Mouse (Mus musculus) limb, embryonic 15.5 days (tissue): ENCODE results near the gene Sptbn2. TPM values are rescaled to one million over a fixed set of nuclear protein-coding genes. Genes with fewer than 3 reads are reported as not detected.

Experiments
- ATAC-seq: fragments of 200-750 bp; cut with Nextera tagmentation; 2 replicates; pipeline ENCODE4 v1.8.0; 2017; ENCODE audit warnings: low read depth, moderate TSS enrichment; ENCODE audit not compliant: insufficient number of reproducible peaks, low FRiP score, low TSS enrichment
- H3K27ac ChIP-seq: fragments of 300-500 bp; sonication (generic); 2 replicates; pipeline ENCODE4 v1.5.1; 2015; ENCODE audit warnings: moderate library complexity, mild to moderate bottlenecking, inconsistent platforms
- H3K27me3 ChIP-seq: fragments of 300-500 bp; sonication (generic); 2 replicates; pipeline ENCODE4 v1.6.1; 2015; ENCODE audit warnings: inconsistent platforms
- H3K36me3 ChIP-seq: fragments of 300-500 bp; sonication (generic); 2 replicates; pipeline ENCODE4 v1.6.1; 2015; ENCODE audit warnings: inconsistent platforms
- H3K4me1 ChIP-seq: fragments of 300-500 bp; sonication (generic); 2 replicates; pipeline ENCODE4 v1.6.1; 2015; ENCODE audit warnings: inconsistent platforms
- H3K4me2 ChIP-seq: fragments of 300-500 bp; sonication (generic); 2 replicates; pipeline ENCODE4 v1.6.1; 2015; ENCODE audit warnings: mild to moderate bottlenecking, inconsistent platforms
- H3K4me3 ChIP-seq: fragments of 300-500 bp; sonication (generic); 2 replicates; pipeline ENCODE4 v1.5.1; 2015; ENCODE audit warnings: mild to moderate bottlenecking, inconsistent platforms
- H3K9ac ChIP-seq: fragments of 300-500 bp; sonication (generic); 2 replicates; pipeline ENCODE4 v1.6.1; 2015; ENCODE audit warnings: inconsistent platforms
- H3K9me3 ChIP-seq: fragments of 300-500 bp; sonication (generic); 2 replicates; pipeline ENCODE4 v1.6.1; 2016; ENCODE audit warnings: inconsistent platforms
- WGBS: fragments of 180-500 bp; shearing (Covaris S2); methylation state at CpG from one replicate; pipeline ENCODE4 v1.1.7; 2015; 5-methylcytosine and 5-hydroxymethylcytosine counted together
- polyA plus RNA-seq: library from polyadenylated mRNA; unstranded; fragments of >200 nt; fragmentation: Nextera tagmentation; extraction: Ambion mirVana; gene quantifications from 2 replicates; pipeline ENCODE4 v1.2.1, GENCODE M21; 2015

Sptbn2 gene
- polyA plus RNA-seq, 1 experiment from 2014 or later: 5.5 TPM

DNA sequence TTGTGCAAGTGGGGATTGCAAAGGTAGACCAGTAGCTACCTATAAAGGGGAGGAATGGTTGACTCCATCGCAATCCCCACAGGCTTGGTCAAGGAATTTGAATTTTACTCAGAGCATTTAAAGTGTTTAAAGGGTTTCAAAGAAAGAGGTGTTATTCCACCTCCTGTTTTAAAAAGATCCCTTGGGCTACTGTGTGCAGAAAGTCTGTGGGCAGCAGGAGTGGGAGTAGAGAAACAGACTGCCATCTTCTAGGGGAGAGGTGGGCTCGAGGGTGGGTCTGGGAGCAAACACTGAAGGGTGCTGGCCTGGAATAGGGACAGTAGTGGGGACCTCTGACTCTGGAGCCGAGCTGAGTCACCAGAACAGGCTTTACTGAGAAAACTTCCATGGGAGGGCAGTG is 22.1 kb downstream of the Sptbn2 start:
- H3K27me3 ChIP-seq: no peaks in the 10 kb centered on the region
- H3K36me3 ChIP-seq: peaks cover 2% of the 10 kb centered on the region; the same call in 1 of the 2 replicates
- no peak overlapping the region for H3K4me2 ChIP-seq
- ATAC-seq: no peak
- H3K4me1 ChIP-seq: no peaks in the 10 kb centered on the region
- no peak overlapping the region for H3K9ac ChIP-seq
- no peaks in the 10 kb centered on the region for H3K9me3 ChIP-seq
- H3K4me3 ChIP-seq: no peak overlapping the region
- H3K27ac ChIP-seq: no peak overlapping the region
- 78% methylated on average over 3 of the region's 3 CpGs for WGBS

DNA sequence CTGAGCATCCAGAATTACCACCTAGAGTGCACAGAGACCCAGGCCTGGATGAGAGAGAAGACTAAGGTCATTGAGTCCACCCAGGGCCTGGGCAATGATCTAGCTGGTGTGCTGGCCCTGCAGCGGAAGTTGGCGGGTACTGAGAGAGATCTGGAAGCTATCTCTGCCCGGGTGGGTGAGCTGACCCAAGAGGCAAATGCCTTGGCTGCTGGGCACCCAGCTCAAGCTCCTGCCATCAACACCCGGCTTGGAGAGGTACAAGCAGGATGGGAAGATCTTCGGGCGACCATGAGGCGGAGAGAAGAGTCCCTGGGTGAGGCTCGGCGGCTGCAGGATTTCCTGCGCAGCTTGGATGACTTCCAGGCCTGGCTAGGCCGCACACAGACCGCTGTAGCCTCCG is 26.9 kb downstream of the Sptbn2 start:
- no peaks in the 10 kb centered on the region for H3K4me1 ChIP-seq
- H3K27ac ChIP-seq: no peak overlapping the region
- H3K9me3 ChIP-seq: no peaks in the 10 kb centered on the region
- peaks cover 4% of the 10 kb centered on the region; the same call in 1 of the 2 replicates for H3K36me3 ChIP-seq
- ATAC-seq: no peak
- H3K4me3 ChIP-seq: no peak overlapping the region
- no peak overlapping the region for H3K9ac ChIP-seq
- no peaks in the 10 kb centered on the region for H3K27me3 ChIP-seq
- H3K4me2 ChIP-seq: no peak overlapping the region
- WGBS: 86% methylated on average over 13 of the region's 13 CpGs

DNA sequence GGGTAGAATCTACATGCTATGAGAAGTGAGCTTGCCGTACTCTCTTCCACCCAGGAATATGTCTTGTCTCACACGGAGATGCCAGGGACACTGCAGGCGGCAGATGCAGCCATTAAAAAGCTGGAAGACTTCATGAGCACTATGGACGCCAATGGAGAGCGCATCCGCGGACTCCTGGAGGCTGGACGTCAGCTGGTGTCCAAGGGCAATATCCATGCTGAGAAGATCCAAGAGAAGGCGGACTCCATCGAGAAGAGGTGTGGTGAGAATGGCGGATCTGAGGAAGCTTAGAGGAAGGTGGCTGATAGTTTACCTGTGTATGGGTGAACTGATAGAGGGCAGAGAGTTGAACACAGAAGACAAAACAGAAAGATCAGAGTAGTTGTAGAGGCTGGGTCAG is 28.1 kb downstream of the Sptbn2 start:
- Histone ChIP-seq H3K27ac (no peak overlapping the region), H3K36me3 (peaks cover 4% of the 10 kb centered on the region; the same call in 1 of the 2 replicates), H3K9me3 (no peaks in the 10 kb centered on the region), H3K27me3 (no peaks in the 10 kb centered on the region), H3K4me1 (no peaks in the 10 kb centered on the region), H3K4me3 (no peak overlapping the region), H3K9ac (no peak overlapping the region), H3K4me2 (no peak overlapping the region)
- 90% methylated on average over 11 of the region's 11 CpGs for WGBS
- ATAC-seq: no peak

DNA sequence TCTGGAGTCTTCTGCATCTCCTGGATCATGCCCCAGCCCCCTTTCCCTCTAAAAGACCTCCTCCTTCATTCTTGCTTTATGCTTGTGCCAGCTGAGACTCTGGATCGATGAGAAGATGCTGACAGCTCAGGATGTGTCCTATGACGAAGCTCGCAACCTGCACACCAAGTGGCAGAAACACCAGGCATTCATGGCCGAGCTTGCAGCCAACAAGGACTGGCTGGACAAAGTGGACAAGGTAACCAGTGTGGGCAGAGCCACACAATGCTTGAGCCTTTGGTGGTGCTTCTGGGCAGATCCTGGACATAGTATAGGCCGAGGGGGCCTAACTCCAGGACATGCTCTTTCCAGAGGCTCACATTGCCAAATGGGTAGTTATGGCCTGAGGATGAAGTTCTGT is 28.8 kb downstream of the Sptbn2 start:
- H3K9ac ChIP-seq: no peak overlapping the region
- no peaks in the 10 kb centered on the region for H3K4me1 ChIP-seq
- no peaks in the 10 kb centered on the region for H3K27me3 ChIP-seq
- H3K27ac ChIP-seq: no peak overlapping the region
- H3K36me3 ChIP-seq: peaks cover 4% of the 10 kb centered on the region; the same call in 1 of the 2 replicates
- WGBS: 91% methylated on average over 5 of the region's 5 CpGs
- H3K4me3 ChIP-seq: no peak overlapping the region
- H3K4me2 ChIP-seq: no peak overlapping the region
- no peak for ATAC-seq
- no peaks in the 10 kb centered on the region for H3K9me3 ChIP-seq

DNA sequence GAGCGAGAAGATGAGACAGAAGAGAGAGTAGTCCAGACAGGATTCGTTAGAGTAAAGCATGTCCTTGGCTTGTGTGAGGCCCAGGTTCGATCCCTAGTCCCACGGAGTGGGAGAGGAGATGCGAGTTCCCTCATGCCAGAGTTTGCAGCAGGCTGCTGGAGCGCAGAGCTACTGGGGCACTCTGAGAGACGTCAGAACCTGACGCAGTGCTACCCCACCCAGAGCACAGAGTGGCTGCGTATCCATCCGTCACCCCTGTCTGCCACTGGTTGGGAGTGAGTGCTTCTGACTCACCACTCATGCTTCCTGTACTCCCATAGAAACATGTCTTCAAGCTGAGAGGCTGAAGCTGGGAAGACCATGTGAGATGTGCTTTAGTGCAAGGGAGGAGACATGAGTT is 30.5 kb downstream of the Sptbn2 start:
- Histone ChIP-seq H3K27me3 (no peaks in the 10 kb centered on the region), H3K4me2 (no peak overlapping the region), H3K4me3 (no peak overlapping the region), H3K27ac (no peak overlapping the region), H3K36me3 (peaks cover 4% of the 10 kb centered on the region; the same call in 1 of the 2 replicates), H3K9me3 (no peaks in the 10 kb centered on the region), H3K4me1 (peaks cover 5% of the 10 kb centered on the region), H3K9ac (no peak overlapping the region)
- no peak for ATAC-seq
- 76% methylated on average over 10 of the region's 10 CpGs for WGBS

DNA sequence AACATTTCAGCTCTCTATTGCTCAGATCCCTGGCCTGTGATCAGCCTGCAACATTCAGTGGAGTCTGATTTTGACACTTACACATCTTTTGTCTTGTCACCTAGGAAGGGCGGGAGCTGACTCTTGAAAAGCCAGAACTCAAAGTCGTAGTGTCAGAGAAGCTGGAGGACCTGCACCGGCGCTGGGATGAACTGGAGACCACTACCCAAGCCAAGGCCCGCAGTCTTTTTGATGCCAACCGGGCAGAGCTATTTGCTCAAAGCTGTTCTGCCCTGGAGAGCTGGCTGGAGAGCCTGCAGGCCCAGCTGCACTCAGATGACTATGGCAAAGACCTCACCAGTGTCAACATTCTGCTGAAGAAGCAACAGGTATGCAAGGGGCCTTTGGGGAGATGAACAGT is 31.3 kb downstream of the Sptbn2 start:
- no peak overlapping the region for H3K4me2 ChIP-seq
- no peak for ATAC-seq
- peaks cover 5% of the 10 kb centered on the region; the same call in 1 of the 2 replicates for H3K36me3 ChIP-seq
- no peak overlapping the region for H3K4me3 ChIP-seq
- no peaks in the 10 kb centered on the region for H3K27me3 ChIP-seq
- no peak overlapping the region for H3K27ac ChIP-seq
- no peaks in the 10 kb centered on the region for H3K9me3 ChIP-seq
- H3K9ac ChIP-seq: no peak overlapping the region
- peaks cover 5% of the 10 kb centered on the region for H3K4me1 ChIP-seq
- WGBS: 90% methylated on average over 6 of the region's 6 CpGs

DNA sequence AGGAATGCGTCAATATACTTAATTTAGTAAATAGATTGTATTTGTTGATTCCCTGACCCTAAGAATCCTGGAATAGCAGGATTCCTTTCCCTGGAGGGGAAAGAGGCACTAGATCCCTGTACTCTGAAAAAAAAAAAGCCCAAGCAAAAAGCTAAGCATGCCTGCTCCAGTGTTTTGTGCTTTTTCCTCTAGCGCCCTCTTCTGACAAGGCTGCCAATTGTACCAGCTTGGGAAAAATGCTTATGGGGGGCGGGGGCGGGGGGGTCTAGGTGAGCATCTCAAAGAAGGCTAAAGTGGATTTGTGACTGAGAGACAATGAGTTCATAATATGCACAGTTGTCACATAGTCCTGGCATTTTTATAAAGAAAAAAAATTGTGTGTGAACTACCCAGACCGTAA is 32.6 kb downstream of the Sptbn2 start:
- H3K27me3 ChIP-seq: no peaks in the 10 kb centered on the region
- no peak for ATAC-seq
- H3K4me2 ChIP-seq: no peak overlapping the region
- no peak overlapping the region for H3K9ac ChIP-seq
- no peak overlapping the region for H3K27ac ChIP-seq
- H3K4me1 ChIP-seq: peaks cover 5% of the 10 kb centered on the region
- WGBS: 40% methylated on average over 5 of the region's 5 CpGs
- H3K9me3 ChIP-seq: no peaks in the 10 kb centered on the region
- H3K4me3 ChIP-seq: no peak overlapping the region
- H3K36me3 ChIP-seq: 0 out of 2 replicates have a peak, but pooled peaks cover 4% of the 10 kb centered on the region

DNA sequence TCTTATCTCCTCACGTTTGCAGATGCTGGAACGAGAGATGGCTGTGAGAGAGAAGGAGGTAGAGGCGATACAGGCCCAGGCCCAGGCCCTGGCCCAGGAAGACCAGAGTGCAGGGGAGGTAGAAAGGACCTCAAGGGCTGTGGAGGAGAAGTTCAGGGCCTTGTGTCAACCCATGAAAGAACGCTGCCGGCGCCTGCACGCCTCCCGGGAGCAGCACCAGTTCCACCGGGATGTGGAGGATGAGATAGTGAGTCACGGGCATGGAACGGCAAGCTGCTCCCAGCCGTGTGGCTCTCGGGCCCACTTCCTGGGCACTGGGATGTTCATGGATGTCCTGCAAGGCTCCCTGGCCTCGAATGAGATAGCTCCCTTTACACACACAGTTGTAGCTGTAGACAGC is 33.1 kb downstream of the Sptbn2 start:
- H3K27me3 ChIP-seq: no peaks in the 10 kb centered on the region
- no peak for ATAC-seq
- WGBS: 78% methylated on average over 14 of the region's 14 CpGs
- no peak overlapping the region for H3K4me2 ChIP-seq
- 0 out of 2 replicates have a peak, but pooled peaks cover 4% of the 10 kb centered on the region for H3K36me3 ChIP-seq
- H3K4me1 ChIP-seq: peaks cover 5% of the 10 kb centered on the region
- H3K9me3 ChIP-seq: no peaks in the 10 kb centered on the region
- no peak overlapping the region for H3K4me3 ChIP-seq
- H3K27ac ChIP-seq: no peak overlapping the region
- H3K9ac ChIP-seq: no peak overlapping the region

DNA sequence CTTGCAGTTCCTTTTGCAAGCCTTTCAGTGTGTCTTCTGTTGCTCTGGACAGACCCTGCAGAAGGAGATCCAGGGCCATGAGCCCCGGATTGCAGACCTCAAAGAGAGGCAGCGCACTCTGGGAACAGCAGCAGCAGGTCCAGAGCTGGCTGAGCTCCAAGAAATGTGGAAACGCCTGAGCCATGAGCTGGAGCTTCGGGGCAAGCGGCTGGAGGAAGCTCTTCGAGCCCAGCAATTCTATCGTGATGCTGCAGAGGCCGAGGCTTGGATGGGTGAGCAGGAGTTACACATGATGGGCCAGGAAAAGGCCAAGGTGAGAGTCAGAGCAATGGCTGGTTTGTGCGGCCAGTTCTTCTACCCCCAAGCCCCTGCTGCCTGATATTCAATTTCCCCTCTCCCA is 34.1 kb downstream of the Sptbn2 start:
- H3K9ac ChIP-seq: no peak overlapping the region
- H3K4me3 ChIP-seq: no peak overlapping the region
- H3K36me3 ChIP-seq: 0 out of 2 replicates have a peak, but pooled peaks cover 4% of the 10 kb centered on the region
- no peaks in the 10 kb centered on the region for H3K27me3 ChIP-seq
- no peak overlapping the region for H3K4me2 ChIP-seq
- H3K4me1 ChIP-seq: peaks cover 5% of the 10 kb centered on the region
- ATAC-seq: no peak
- no peak overlapping the region for H3K27ac ChIP-seq
- 56% methylated on average over 9 of the region's 9 CpGs for WGBS
- no peaks in the 10 kb centered on the region for H3K9me3 ChIP-seq

DNA sequence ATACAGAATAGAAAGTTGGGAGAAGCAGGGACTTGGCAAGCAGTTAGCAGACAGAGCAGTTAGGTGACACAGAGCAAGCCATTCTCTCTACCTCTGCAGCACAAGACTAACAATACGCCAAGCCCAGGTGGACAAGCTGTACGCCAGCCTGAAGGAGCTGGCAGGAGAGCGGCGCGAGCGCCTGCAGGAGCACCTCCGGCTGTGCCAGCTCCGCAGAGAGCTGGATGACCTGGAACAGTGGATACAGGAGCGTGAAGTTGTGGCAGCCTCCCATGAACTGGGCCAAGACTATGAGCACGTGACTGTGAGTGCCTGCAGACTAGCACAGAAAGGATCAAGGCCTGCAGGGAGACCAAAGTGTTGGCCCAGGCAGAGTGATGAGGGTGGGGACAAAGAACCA is 34.7 kb downstream of the Sptbn2 start:
- no peaks in the 10 kb centered on the region for H3K27me3 ChIP-seq
- no peak overlapping the region for H3K4me2 ChIP-seq
- no peak overlapping the region for H3K9ac ChIP-seq
- H3K36me3 ChIP-seq: 0 out of 2 replicates have a peak, but pooled peaks cover 4% of the 10 kb centered on the region
- WGBS: 91% methylated on average over 10 of the region's 10 CpGs
- no peak overlapping the region for H3K4me3 ChIP-seq
- H3K4me1 ChIP-seq: peaks cover 5% of the 10 kb centered on the region
- H3K27ac ChIP-seq: no peak overlapping the region
- no peaks in the 10 kb centered on the region for H3K9me3 ChIP-seq
- ATAC-seq: no peak

DNA sequence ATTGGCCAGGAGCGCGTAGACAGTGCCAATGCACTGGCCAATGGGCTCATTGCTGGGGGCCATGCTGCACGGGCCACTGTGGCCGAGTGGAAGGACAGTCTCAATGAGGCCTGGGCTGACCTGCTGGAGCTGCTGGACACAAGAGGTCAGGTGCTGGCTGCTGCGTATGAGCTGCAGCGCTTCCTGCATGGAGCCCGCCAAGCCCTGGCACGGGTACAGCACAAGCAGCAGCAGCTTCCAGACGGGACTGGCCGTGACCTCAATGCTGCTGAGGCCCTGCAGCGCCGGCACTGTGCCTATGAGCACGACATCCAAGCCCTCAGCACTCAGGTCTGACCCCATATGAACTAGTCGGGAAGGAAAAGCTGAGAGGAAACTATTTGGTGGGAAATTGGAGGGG is 35.6 kb downstream of the Sptbn2 start:
- H3K4me3 ChIP-seq: no peak overlapping the region
- no peak overlapping the region for H3K27ac ChIP-seq
- 0 out of 2 replicates have a peak, but pooled peaks cover 4% of the 10 kb centered on the region for H3K36me3 ChIP-seq
- peaks cover 5% of the 10 kb centered on the region for H3K4me1 ChIP-seq
- 84% methylated on average over 14 of the region's 14 CpGs for WGBS
- no peak overlapping the region for H3K4me2 ChIP-seq
- ATAC-seq: no peak
- H3K27me3 ChIP-seq: no peaks in the 10 kb centered on the region
- no peak overlapping the region for H3K9ac ChIP-seq
- H3K9me3 ChIP-seq: no peaks in the 10 kb centered on the region

DNA sequence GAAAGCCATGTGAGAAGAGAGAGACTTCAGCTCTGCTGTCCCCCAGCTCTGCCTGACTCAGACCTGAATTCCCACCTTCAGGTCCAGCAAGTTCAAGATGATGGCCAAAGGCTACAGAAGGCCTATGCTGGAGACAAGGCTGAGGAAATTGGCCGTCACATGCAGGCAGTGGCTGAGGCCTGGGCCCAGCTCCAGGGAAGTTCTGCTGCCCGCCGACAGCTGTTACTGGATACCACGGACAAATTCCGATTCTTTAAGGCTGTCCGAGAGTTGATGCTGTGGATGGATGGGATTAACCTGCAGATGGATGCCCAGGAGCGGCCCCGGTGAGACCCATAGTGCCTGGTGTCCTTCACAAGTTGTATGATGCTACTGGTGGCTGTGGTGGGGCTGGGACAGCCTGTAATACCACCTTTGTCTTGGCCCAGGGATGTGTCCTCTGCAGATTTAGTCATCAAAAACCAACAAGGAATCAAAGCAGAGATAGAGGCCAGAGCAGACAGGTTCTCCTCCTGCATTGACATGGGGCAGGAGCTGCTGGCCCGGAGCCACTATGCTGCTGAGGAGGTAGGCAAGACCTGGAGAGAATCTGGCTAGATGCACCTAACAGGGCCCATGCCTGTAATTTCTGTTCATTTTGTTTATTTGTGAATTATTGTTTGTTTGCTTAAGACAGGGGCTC is 36.8 kb downstream of the Sptbn2 start:
- H3K9me3 ChIP-seq: no peaks in the 10 kb centered on the region
- no peaks in the 10 kb centered on the region for H3K27me3 ChIP-seq
- ATAC-seq: no peak
- no peak overlapping the region for H3K27ac ChIP-seq
- H3K4me1 ChIP-seq: peaks cover 5% of the 10 kb centered on the region
- H3K9ac ChIP-seq: no peak overlapping the region
- no peak overlapping the region for H3K4me2 ChIP-seq
- H3K4me3 ChIP-seq: no peak overlapping the region
- 90% methylated on average over 9 of the region's 9 CpGs for WGBS
- 0 out of 2 replicates have a peak, but pooled peaks cover 4% of the 10 kb centered on the region for H3K36me3 ChIP-seq
